Mouse (Mus musculus): ENCODE measurements around the gene Dnase2b. TPM values are rescaled to one million over a fixed set of nuclear protein-coding genes. Genes with fewer than 3 reads are reported as not detected.

Dnase2b gene
- polyA plus RNA-seq, 1 experiment from 2014 or later, result 0.11 TPM

DNA sequence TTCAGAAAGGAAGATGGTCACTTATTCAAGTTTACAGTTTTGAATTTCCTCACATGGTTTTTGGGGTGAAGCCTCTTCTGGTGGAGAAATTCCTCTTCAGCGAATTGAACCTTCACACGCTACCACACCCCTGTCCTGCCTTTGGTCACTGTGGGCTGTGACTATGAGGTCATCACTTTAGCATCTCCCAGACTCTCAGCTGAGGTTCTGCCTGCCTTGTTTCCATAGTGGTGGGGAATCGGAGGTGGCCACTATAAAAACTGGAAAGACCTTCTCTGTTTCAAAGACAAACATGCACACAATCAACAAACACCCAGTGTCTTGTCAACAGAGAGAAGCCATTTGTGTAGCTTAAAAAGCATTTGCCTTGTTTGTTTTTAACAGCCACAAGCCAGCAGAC is 35.8 kb upstream of the Dnase2b start, which contains the start of gene 4930503B20Rik:
4930503B20Rik (minus strand) TSS at position 101 of the 400 bp plus-strand sequence.
- H3K9me3 ChIP-seq (ENCODE audit: control insufficient read depth, low read length), result no peaks in the 10 kb centered on the region
- no peak for ATAC-seq (replicated peaks; ENCODE audit: low FRiP score)
- WGBS, result 85% methylated on average over 3 of the region's 3 CpGs
- H3K27ac ChIP-seq (ENCODE audit: low read depth, low read length), result no peak within 1 kb of the TSS
- H3K4me3 ChIP-seq (ENCODE audit: low read depth, low read length), result no peak within 1 kb of the TSS
- H3K9ac ChIP-seq (ENCODE audit: low read depth, low read length), result no peak within 1 kb of the TSS
- no peaks in the 10 kb centered on the region for H3K27me3 ChIP-seq (replicated peaks; ENCODE audit: control insufficient read depth, insufficient read depth, low read length)
- DNase-seq (ENCODE audit: low spot score), result no peak
- no peaks in the 10 kb centered on the region for H3K36me3 ChIP-seq (ENCODE audit: control insufficient read depth, insufficient read depth, low read length)
- H3K4me1 ChIP-seq (replicated peaks; ENCODE audit: control insufficient read depth, insufficient read depth, low read length), result peaks cover 20% of the 10 kb centered on the region
- no peak within 1 kb of the TSS for H3K4me2 ChIP-seq

DNA sequence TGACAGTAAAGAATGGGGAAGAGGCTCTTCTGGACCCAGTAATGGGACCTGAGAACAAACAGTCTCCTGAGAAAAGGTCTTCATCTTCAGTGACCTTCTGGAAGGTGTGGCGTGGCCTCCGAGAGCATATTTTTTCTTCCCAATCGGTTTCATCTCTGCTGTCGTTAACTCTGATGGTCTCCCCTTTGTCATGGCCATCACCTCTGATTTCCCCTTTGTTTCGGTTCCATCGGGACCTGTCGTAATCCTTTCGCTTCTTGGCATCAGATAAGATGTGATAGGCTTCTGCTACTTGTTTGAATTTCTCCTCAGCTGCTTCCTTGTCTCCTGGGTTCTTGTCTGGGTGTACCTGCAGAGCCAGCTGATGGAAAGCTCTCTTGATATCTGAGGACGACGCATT is 35.3 kb upstream of the Dnase2b start:
- Histone ChIP-seq H3K4me2 (no peak overlapping the region), H3K9me3 (ENCODE audit: control insufficient read depth, low read length) (no peaks in the 10 kb centered on the region), H3K4me1 (replicated peaks; ENCODE audit: control insufficient read depth, insufficient read depth, low read length) (peaks cover 20% of the 10 kb centered on the region), H3K27me3 (replicated peaks; ENCODE audit: control insufficient read depth, insufficient read depth, low read length) (no peaks in the 10 kb centered on the region), H3K9ac (ENCODE audit: low read depth, low read length) (no peak overlapping the region), H3K27ac (ENCODE audit: low read depth, low read length) (no peak overlapping the region), H3K36me3 (ENCODE audit: control insufficient read depth, insufficient read depth, low read length) (no peaks in the 10 kb centered on the region), H3K4me3 (ENCODE audit: low read depth, low read length) (no peak overlapping the region)
- no peak for ATAC-seq (replicated peaks; ENCODE audit: low FRiP score)
- no peak for DNase-seq (ENCODE audit: low spot score)
- 80% methylated on average over 10 of the region's 10 CpGs for WGBS

DNA sequence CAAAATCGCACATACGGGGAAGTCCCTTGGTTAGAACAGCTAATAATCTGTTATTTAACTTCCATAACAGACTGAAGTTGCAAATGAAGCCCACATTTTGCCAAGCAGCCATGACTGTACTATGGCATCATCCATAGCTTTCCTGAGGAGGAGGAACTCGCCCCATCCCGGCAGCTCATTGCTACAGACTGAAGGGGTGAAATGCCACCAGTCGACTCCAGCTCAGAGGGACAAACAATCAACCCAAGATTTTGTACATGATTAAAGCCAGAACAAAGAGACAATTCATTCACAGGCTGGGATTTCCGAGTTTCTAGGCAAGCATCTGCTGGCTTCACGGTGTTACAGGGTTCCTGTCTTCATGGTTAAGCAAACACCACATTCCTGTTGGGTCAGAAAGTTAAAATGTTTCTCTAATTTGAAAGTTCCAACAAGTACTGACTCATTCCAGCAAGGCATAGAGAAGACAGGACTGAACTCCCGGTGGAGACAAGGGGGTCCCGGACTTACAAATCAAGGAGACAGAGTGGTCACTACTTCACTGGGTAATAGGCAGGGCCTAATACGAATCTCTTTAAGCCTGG is 34.0 kb upstream of the Dnase2b start:
- peaks cover 10% of the 10 kb centered on the region for H3K4me1 ChIP-seq (replicated peaks; ENCODE audit: control insufficient read depth, insufficient read depth, low read length)
- ATAC-seq (replicated peaks; ENCODE audit: low FRiP score) (no peak), DNase-seq (ENCODE audit: low spot score) (no peak)
- no peak overlapping the region for H3K4me3 ChIP-seq (ENCODE audit: low read depth, low read length)
- H3K9ac ChIP-seq (ENCODE audit: low read depth, low read length), result no peak overlapping the region
- 84% methylated on average over 10 of the region's 10 CpGs for WGBS
- no peaks in the 10 kb centered on the region for H3K36me3 ChIP-seq (ENCODE audit: control insufficient read depth, insufficient read depth, low read length)
- H3K4me2 ChIP-seq, result no peak overlapping the region
- H3K27ac ChIP-seq (ENCODE audit: low read depth, low read length), result no peak overlapping the region
- no peaks in the 10 kb centered on the region for H3K9me3 ChIP-seq (ENCODE audit: control insufficient read depth, low read length)
- H3K27me3 ChIP-seq (replicated peaks; ENCODE audit: control insufficient read depth, insufficient read depth, low read length), result no peaks in the 10 kb centered on the region

DNA sequence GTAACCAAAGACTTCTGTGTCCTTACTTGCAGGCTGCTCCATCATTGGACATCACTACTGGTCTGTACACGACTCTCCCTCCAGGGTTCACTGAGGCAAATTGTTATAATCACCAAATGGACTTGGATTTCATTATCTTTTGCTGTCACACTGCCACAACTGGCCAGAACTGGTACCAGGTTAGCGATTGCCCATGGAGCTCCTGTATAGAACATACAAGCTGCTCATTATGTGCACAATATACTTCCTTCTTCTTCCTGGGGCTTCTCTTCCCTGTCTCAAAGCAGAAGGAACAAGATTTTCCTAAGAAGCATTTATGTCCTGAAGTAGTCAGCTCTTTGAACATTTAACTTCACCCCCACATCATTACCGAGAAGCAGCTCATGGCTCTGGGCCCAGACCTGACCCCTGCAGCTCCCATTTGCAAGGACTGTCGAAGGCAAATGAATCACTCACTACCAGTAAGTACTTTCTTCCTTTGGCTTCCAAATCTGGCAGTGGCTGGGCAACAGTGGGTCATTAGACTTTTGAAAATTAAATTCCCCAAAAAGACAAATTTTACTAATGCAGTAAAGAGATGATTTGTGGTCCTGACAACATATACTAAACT is 26.5 kb upstream of the Dnase2b start:
- no peak overlapping the region for H3K4me3 ChIP-seq (ENCODE audit: low read depth, low read length)
- ATAC-seq (replicated peaks; ENCODE audit: low FRiP score), result no peak
- DNase-seq (ENCODE audit: low spot score), result no peak
- H3K27me3 ChIP-seq (replicated peaks; ENCODE audit: control insufficient read depth, insufficient read depth, low read length), result no peaks in the 10 kb centered on the region
- no peaks in the 10 kb centered on the region for H3K36me3 ChIP-seq (ENCODE audit: control insufficient read depth, insufficient read depth, low read length)
- H3K4me2 ChIP-seq, result no peak overlapping the region
- 51% methylated on average over 4 of the region's 4 CpGs for WGBS
- H3K9ac ChIP-seq (ENCODE audit: low read depth, low read length), result no peak overlapping the region
- no peak overlapping the region for H3K27ac ChIP-seq (ENCODE audit: low read depth, low read length)
- H3K9me3 ChIP-seq (ENCODE audit: control insufficient read depth, low read length), result no peaks in the 10 kb centered on the region
- no peaks in the 10 kb centered on the region for H3K4me1 ChIP-seq (replicated peaks; ENCODE audit: control insufficient read depth, insufficient read depth, low read length)

DNA sequence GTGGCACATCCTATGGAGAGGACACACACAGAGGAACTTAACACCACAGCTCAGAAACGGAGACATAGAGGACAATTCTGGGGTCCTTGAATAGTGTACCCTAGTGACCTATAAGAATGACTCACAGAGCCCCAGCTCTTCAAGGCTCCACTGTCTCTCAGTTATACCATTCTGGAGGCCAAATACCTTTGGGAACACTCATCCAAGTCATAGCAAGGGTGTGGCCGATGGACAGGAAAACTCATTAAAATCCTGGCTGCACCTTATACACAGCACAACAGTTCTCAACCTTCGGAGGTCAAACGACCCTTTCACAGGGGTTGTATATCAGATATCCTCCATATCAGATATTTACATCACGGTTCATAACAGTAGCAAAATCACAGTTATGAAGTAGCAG is 17.1 kb upstream of the Dnase2b start:
- no peaks in the 10 kb centered on the region for H3K36me3 ChIP-seq (ENCODE audit: control insufficient read depth, insufficient read depth, low read length)
- ATAC-seq (replicated peaks; ENCODE audit: low FRiP score), result no peak
- 84% methylated on average over 5 of the region's 5 CpGs for WGBS

DNA sequence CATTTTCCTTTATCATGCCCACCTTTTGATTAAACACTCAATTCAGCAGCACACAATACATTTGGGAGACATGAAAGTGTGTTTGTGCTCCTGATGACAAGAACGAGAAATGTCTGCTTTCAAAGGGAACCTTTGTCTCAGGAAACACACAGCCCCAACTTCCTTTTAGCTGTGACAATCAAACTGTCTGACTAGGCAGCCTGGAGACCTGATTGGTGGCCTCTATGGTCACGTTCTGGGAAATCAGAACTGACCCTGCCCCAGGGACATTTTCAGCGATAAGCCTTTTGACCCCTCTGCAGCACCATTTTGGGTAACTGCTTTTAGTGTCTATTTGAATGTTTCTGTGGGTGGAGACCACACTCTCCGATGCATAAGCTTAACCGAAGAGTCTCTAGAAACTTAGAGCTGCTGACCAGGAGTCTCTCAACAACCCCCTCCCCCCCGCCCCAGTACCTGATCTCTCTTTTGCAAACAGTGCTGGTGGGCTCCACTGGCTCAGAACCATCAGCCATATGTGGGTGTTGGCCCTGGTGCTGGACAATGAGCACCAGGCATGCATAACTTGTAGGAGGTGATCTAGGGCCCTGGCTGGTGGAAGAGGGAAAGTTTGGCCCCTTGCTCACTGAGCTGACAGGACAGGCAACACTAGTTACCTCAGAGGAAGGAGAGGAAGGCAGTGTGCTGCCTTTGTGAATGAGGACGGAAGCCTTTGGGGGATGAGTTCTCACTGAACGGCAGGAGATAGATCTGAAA is 13.0 kb upstream of the Dnase2b start:
- H3K4me3 ChIP-seq (ENCODE audit: low read depth, low read length), result no peak overlapping the region
- 63% methylated on average over 8 of the region's 8 CpGs for WGBS
- no peaks in the 10 kb centered on the region for H3K36me3 ChIP-seq (ENCODE audit: control insufficient read depth, insufficient read depth, low read length)
- no peak overlapping the region for H3K4me2 ChIP-seq
- ATAC-seq (replicated peaks; ENCODE audit: low FRiP score) (no peak), DNase-seq (ENCODE audit: low spot score) (no peak)
- H3K27ac ChIP-seq (ENCODE audit: low read depth, low read length), result no peak overlapping the region
- no peaks in the 10 kb centered on the region for H3K27me3 ChIP-seq (replicated peaks; ENCODE audit: control insufficient read depth, insufficient read depth, low read length)
- H3K4me1 ChIP-seq (replicated peaks; ENCODE audit: control insufficient read depth, insufficient read depth, low read length), result no peaks in the 10 kb centered on the region
- H3K9ac ChIP-seq (ENCODE audit: low read depth, low read length), result no peak overlapping the region
- H3K9me3 ChIP-seq (ENCODE audit: control insufficient read depth, low read length), result no peaks in the 10 kb centered on the region

More for the DNA sequence above, 17.1 kb upstream of the Dnase2b start:
- H3K4me3 ChIP-seq (ENCODE audit: low read depth, low read length), result no peak overlapping the region
- H3K27ac ChIP-seq (ENCODE audit: low read depth, low read length), result no peak overlapping the region
- H3K9me3 ChIP-seq (ENCODE audit: control insufficient read depth, low read length), result no peaks in the 10 kb centered on the region
- no peak for DNase-seq (ENCODE audit: low spot score)
- no peak overlapping the region for H3K9ac ChIP-seq (ENCODE audit: low read depth, low read length)
- no peak overlapping the region for H3K4me2 ChIP-seq
- no peaks in the 10 kb centered on the region for H3K27me3 ChIP-seq (replicated peaks; ENCODE audit: control insufficient read depth, insufficient read depth, low read length)
- no peaks in the 10 kb centered on the region for H3K4me1 ChIP-seq (replicated peaks; ENCODE audit: control insufficient read depth, insufficient read depth, low read length)

DNA sequence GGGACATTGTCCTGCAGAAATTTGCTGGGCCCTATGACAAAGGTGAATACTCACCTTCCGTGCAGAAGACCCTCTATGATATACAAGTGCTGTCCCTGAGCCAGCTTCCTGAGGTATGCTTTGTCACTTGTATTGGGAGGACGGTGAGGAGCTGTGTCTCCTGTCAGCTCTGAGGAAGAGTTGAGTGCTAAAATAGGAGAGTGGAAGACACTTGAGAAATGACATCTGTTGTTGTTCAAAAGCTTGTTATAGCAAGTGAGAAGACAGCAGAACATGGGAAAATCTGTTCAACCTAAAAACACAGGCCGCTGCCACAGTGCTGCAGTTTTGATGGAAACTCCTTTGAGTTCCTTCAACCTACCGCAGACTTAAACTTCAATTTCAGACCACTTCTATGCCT is 10.4 kb upstream of the Dnase2b start:
- Histone ChIP-seq H3K27ac (ENCODE audit: low read depth, low read length) (no peak overlapping the region), H3K9me3 (ENCODE audit: control insufficient read depth, low read length) (no peaks in the 10 kb centered on the region), H3K4me1 (replicated peaks; ENCODE audit: control insufficient read depth, insufficient read depth, low read length) (no peaks in the 10 kb centered on the region), H3K4me2 (no peak overlapping the region), H3K27me3 (replicated peaks; ENCODE audit: control insufficient read depth, insufficient read depth, low read length) (no peaks in the 10 kb centered on the region), H3K9ac (ENCODE audit: low read depth, low read length) (no peak overlapping the region), H3K36me3 (ENCODE audit: control insufficient read depth, insufficient read depth, low read length) (no peaks in the 10 kb centered on the region), H3K4me3 (ENCODE audit: low read depth, low read length) (no peak overlapping the region)
- 87% methylated on average over 4 of the region's 4 CpGs for WGBS
- ATAC-seq (replicated peaks; ENCODE audit: low FRiP score), result no peak
- no peak for DNase-seq (ENCODE audit: low spot score)

DNA sequence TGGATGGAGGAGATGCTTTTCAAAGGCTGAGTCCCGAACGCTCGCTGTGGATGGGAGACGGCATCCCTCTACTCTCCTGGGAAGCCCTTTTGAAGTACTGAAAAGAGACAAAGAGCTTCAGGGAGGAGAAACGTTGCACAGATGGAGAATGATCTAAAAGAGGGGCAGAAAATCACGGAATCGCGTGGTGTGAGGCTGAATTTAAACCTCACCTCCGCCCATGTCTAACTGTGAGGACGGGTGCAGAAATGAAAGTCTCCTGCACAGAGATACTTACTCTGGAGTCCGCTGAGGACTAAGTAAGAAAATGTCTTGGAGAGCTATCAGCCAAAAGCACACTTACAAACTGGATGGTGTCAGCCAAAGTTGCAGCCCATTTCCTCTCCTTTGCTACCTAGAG is 6.6 kb upstream of the Dnase2b start:
- H3K4me2 ChIP-seq, result no peak overlapping the region
- no peaks in the 10 kb centered on the region for H3K36me3 ChIP-seq (ENCODE audit: control insufficient read depth, insufficient read depth, low read length)
- H3K27ac ChIP-seq (ENCODE audit: low read depth, low read length), result no peak overlapping the region
- no peak for DNase-seq (ENCODE audit: low spot score)
- no peak for ATAC-seq (replicated peaks; ENCODE audit: low FRiP score)
- no peaks in the 10 kb centered on the region for H3K9me3 ChIP-seq (ENCODE audit: control insufficient read depth, low read length)
- no peak overlapping the region for H3K4me3 ChIP-seq (ENCODE audit: low read depth, low read length)
- no peaks in the 10 kb centered on the region for H3K4me1 ChIP-seq (replicated peaks; ENCODE audit: control insufficient read depth, insufficient read depth, low read length)
- 82% methylated on average over 11 of the region's 11 CpGs for WGBS
- no peak overlapping the region for H3K9ac ChIP-seq (ENCODE audit: low read depth, low read length)
- no peaks in the 10 kb centered on the region for H3K27me3 ChIP-seq (replicated peaks; ENCODE audit: control insufficient read depth, insufficient read depth, low read length)

Measured in liver, embryonic 11.5 days (tissue).